In the genomic region with DNA sequence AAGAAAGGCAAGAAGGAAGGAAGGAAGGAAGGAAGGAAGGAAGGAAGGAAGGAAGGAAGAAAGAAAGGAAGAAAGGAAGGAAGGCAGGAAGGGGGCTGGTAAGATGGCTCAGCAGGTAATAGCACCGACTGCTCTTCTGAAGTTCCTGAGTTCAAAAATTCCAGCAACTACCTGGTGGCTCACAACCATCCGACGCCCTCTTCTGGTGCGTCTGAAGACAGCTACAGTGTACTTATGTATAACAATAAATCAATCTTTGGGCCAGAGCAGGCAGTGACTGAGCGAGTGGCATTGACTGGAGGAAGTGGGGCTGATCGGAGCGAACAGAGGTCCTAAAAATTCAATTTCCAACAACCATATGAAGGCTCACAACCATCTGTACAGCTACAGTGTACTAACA, we compare ENCODE assay signal across 19 mouse cellular contexts. TPM values are rescaled to one million over a fixed set of nuclear protein-coding genes. Genes with fewer than 3 reads are reported as not detected.
DNase-seq lines count a peak whose midpoint lies in the region; ATAC-seq and TF ChIP-seq lines count a peak whose summit lies in the region.
"Not testable (repeated sequence)": the region's sequence is repeated elsewhere in the genome, so short reads cannot be mapped to it uniquely, and the experiment has no call there.
"Had no signal": no experiment of that assay in that cellular context is flagged by ENCODE, and none has a peak within 500 bp of the region (broad histone marks: within the 10 kb centered on the region; RNA-seq: fewer than 3 reads in every experiment).

No protein-coding gene starts in this region.

- not testable (repeated sequence) for H3K27me3 ChIP-seq in forebrain, postnatal 0 days (ENCODE audit: insufficient read depth, low read length); intestine, postnatal 0 days (replicated peaks; ENCODE audit: control insufficient read depth, insufficient read depth, low read length); lung, embryonic 14.5 days (ENCODE audit: insufficient read depth, low read length); stomach, postnatal 0 days (ENCODE audit: control insufficient read depth, insufficient read depth, low read length)

- H3K4me1 ChIP-seq in forebrain, postnatal 0 days (ENCODE audit: insufficient read depth); intestine, postnatal 0 days (replicated peaks; ENCODE audit: control insufficient read depth, insufficient read depth, low read length); lung, embryonic 14.5 days (ENCODE audit: insufficient read depth); stomach, postnatal 0 days (replicated peaks; ENCODE audit: control insufficient read depth, insufficient read depth): not testable (repeated sequence)

- H3K9ac ChIP-seq in forebrain, postnatal 0 days; intestine, postnatal 0 days (ENCODE audit: low read depth, low read length); lung, embryonic 14.5 days; stomach, postnatal 0 days (ENCODE audit: low read length): not testable (repeated sequence)

- not testable (repeated sequence) for H3K36me3 ChIP-seq in forebrain, postnatal 0 days (ENCODE audit: insufficient read depth); intestine, postnatal 0 days (ENCODE audit: control insufficient read depth, insufficient read depth); lung, embryonic 14.5 days (ENCODE audit: insufficient read depth); stomach, postnatal 0 days (ENCODE audit: control insufficient read depth, insufficient read depth, low read length)

- DNase-seq in CD4-positive, CD25-positive, alpha-beta regulatory T cell, adult 2 months (ENCODE audit: low read depth, low spot score), result peak; percentile 23
- DNase-seq in R1 (ENCODE audit: low read depth, low spot score), result peak; percentile 72
- peak; percentile 36 to 41 for DNase-seq in cerebellum, postnatal 10 days
- peak; percentile 7 for DNase-seq in forebrain, postnatal 0 days
- DNase-seq in kidney, postnatal 36 days, result peak; percentile 19 to 53
- peak; percentile 16 for DNase-seq in lung, embryonic 14.5 days
- DNase-seq in stomach, postnatal 0 days (ENCODE audit: low spot score), result peak; percentile 21

- peak; percentile 9; the same call in 1 of the 2 replicates for TF ChIP-seq CTCF in forebrain, postnatal 0 days (IDR thresholded peaks at IDR 0.05; ENCODE audit: low read depth)
- peak; percentile 66 for TF ChIP-seq CTCF in intestine, postnatal 0 days (IDR thresholded peaks at IDR 0.05; ENCODE audit: low read depth)
- peak; percentile 46 for TF ChIP-seq CTCF in lung, embryonic 14.5 days (IDR thresholded peaks at IDR 0.05; ENCODE audit: low read depth)
- peak; percentile 55 for TF ChIP-seq CTCF in stomach, postnatal 0 days (IDR thresholded peaks at IDR 0.05; ENCODE audit: low read depth)

- not testable (repeated sequence) for H3K27ac ChIP-seq in forebrain, postnatal 0 days (ENCODE audit: low read depth, low read length); intestine, postnatal 0 days (ENCODE audit: low read depth, low read length); lung, embryonic 14.5 days (ENCODE audit: low read depth); stomach, postnatal 0 days (replicated peaks)

- H3K4me3 ChIP-seq in forebrain, postnatal 0 days (ENCODE audit: low read depth, low read length); intestine, postnatal 0 days (ENCODE audit: low read depth, low read length); lung, embryonic 14.5 days (ENCODE audit: low read depth, low read length); stomach, postnatal 0 days (ENCODE audit: low read depth, low read length): not testable (repeated sequence)

- H3K9me3 ChIP-seq in forebrain, postnatal 0 days (ENCODE audit: low read length); intestine, postnatal 0 days (ENCODE audit: control insufficient read depth); lung, embryonic 14.5 days (ENCODE audit: low read depth, low read length); stomach, postnatal 0 days (ENCODE audit: control insufficient read depth, low read length): not testable (repeated sequence)

- ATAC-seq in forebrain, postnatal 0 days; intestine, postnatal 0 days; lung, embryonic 14.5 days (ENCODE audit: insufficient read depth); stomach, postnatal 0 days (ENCODE audit: low FRiP score, low TSS enrichment): not testable (repeated sequence)

- not testable (repeated sequence) for H3K4me2 ChIP-seq in forebrain, postnatal 0 days (ENCODE audit: low read depth); intestine, postnatal 0 days (replicated peaks; ENCODE audit: low read depth); lung, embryonic 14.5 days; stomach, postnatal 0 days (replicated peaks; ENCODE audit: low read depth)

- TF ChIP-seq EP300 in stomach, postnatal 0 days (optimal IDR thresholded peaks at IDR 0.05), result not testable (repeated sequence)

- 36% methylated on average over 7 of the region's 7 CpGs for WGBS in forebrain, postnatal 0 days
- WGBS in intestine, postnatal 0 days, result 16% methylated on average over 7 of the region's 7 CpGs
- 17% methylated on average over 7 of the region's 7 CpGs for WGBS in lung, embryonic 14.5 days
- WGBS in stomach, postnatal 0 days, result 19% methylated on average over 7 of the region's 7 CpGs

RNA-seq across cellular contexts. Expression of gene Doxl2, which starts 15.6 kb away (rescaled TPM):
- total RNA-seq in forebrain, postnatal 0 days (2014; rRNA removed), result not detected in 2 replicates
- polyA plus RNA-seq in forebrain, postnatal 0 days (2015; fragmentation: Nextera tagmentation; extraction: Ambion mirVana), result not detected in 2 replicates
- not detected in 2 replicates for polyA plus RNA-seq in intestine, postnatal 0 days (2015; fragmentation: Nextera tagmentation; extraction: Ambion mirVana)
- polyA plus RNA-seq in lung, embryonic 14.5 days (2014; fragmentation: Nextera tagmentation; extraction: Ambion mirVana), result not detected in 2 replicates
- not detected in 2 replicates for polyA plus RNA-seq in stomach, postnatal 0 days (2015; fragmentation: Nextera tagmentation; extraction: Ambion mirVana)
- total RNA-seq: hematopoietic stem cell, adult 5-6 weeks; layer of hippocampus, adult 8-10 months; left cerebral cortex, adult 8-10 months had no signal
- polyA plus RNA-seq: embryonic facial prominence, embryonic 15.5 days; forebrain, embryonic 11.5 days; heart, embryonic 14.5 days; intestine, embryonic 15.5 days; limb, embryonic 14.5 days; lung, adult 2 months; midbrain, embryonic 15.5 days had no signal

RNA-seq across cellular contexts. Expression of gene Svs1, which starts 27.5 kb away (rescaled TPM):
- total RNA-seq in forebrain, postnatal 0 days (2014; rRNA removed), result not detected in 2 replicates
- polyA plus RNA-seq in forebrain, postnatal 0 days (2015; fragmentation: Nextera tagmentation; extraction: Ambion mirVana), result not detected in 2 replicates
- polyA plus RNA-seq in intestine, postnatal 0 days (2015; fragmentation: Nextera tagmentation; extraction: Ambion mirVana), result not detected in 2 replicates
- polyA plus RNA-seq in lung, embryonic 14.5 days (2014; fragmentation: Nextera tagmentation; extraction: Ambion mirVana), result not detected in 2 replicates
- polyA plus RNA-seq in stomach, postnatal 0 days (2015; fragmentation: Nextera tagmentation; extraction: Ambion mirVana), result not detected in 2 replicates
- total RNA-seq: hematopoietic stem cell, adult 5-6 weeks; layer of hippocampus, adult 8-10 months; left cerebral cortex, adult 8-10 months had no signal
- polyA plus RNA-seq: embryonic facial prominence, embryonic 15.5 days; forebrain, embryonic 11.5 days; heart, embryonic 14.5 days; intestine, embryonic 15.5 days; limb, embryonic 14.5 days; lung, adult 2 months; midbrain, embryonic 15.5 days had no signal

RNA-seq across cellular contexts. Expression of gene 1600015I10Rik, which starts 29.5 kb away (rescaled TPM):
- not detected in 2 replicates for total RNA-seq in forebrain, postnatal 0 days (2014; rRNA removed)
- polyA plus RNA-seq in forebrain, postnatal 0 days (2015; fragmentation: Nextera tagmentation; extraction: Ambion mirVana), result not detected in 2 replicates
- not detected in 2 replicates for polyA plus RNA-seq in intestine, postnatal 0 days (2015; fragmentation: Nextera tagmentation; extraction: Ambion mirVana)
- not detected in 2 replicates for polyA plus RNA-seq in lung, embryonic 14.5 days (2014; fragmentation: Nextera tagmentation; extraction: Ambion mirVana)
- not detected in 2 replicates for polyA plus RNA-seq in stomach, postnatal 0 days (2015; fragmentation: Nextera tagmentation; extraction: Ambion mirVana)
- total RNA-seq: adrenal gland, adult 8-10 months; hematopoietic stem cell, adult 5-6 weeks; layer of hippocampus, adult 8-10 months; left cerebral cortex, adult 8-10 months had no signal
- polyA plus RNA-seq: embryonic facial prominence, embryonic 15.5 days; forebrain, embryonic 11.5 days; intestine, embryonic 15.5 days; lung, adult 2 months; midbrain, embryonic 15.5 days had no signal

Comparison
In these comparisons a context has a peak if more than half of its experiments do, and no peak if none do; other contexts are left out.
1. DNase-seq: peak in every context shown above with its lines; median percentile 72 in R1; 38 in cerebellum, postnatal 10 days; 36 in kidney, postnatal 36 days; 23 in CD4-positive, CD25-positive, alpha-beta regulatory T cell, adult 2 months; 21 in stomach, postnatal 0 days; 16 in lung, embryonic 14.5 days; 7 in forebrain, postnatal 0 days.
2. CTCF ChIP-seq: peak in every context shown above with its lines; median percentile 66 in intestine, postnatal 0 days; 55 in stomach, postnatal 0 days; 46 in lung, embryonic 14.5 days; 9 in forebrain, postnatal 0 days.